Mouse (Mus musculus) naive thymus-derived CD4-positive, alpha-beta T cell, adult 5 months (primary cell): ENCODE data around the gene Ablim2. TPM values are rescaled to one million over a fixed set of nuclear protein-coding genes. Genes with fewer than 3 reads are reported as not detected.

ENCODE experiments used
- polyA plus RNA-seq: library from polyadenylated mRNA; unstranded; fragments of 100-300 nt; shearing (Covaris generic); gene quantifications from one replicate; pipeline ENCODE4 v1.2.1, GENCODE M21; 2017

Ablim2 gene
- 4.2 TPM for polyA plus RNA-seq

GRCm38 (mm10) chr5:35757639-35758001 is at the start of gene Ablim2:
TSS of gene Ablim2 (plus strand) at chr5:35757880.

GRCm38 (mm10) chr5:35739536-35740278 is 18.0 kb upstream of the Ablim2 start, which contains the start of gene Sh3tc1:
TSS of gene Sh3tc1 (minus strand) at chr5:35739987.

GRCm38 (mm10) chr5:35893093-35893804 is 135.6 kb downstream of the Ablim2 start, which contains the start of gene Afap1:
TSS of gene Afap1 (plus strand) at chr5:35893319.

Other genes starting within 250 kb of the Ablim2 start
- not detected for gene Cpz, start 232.2 kb upstream of the Ablim2 start, polyA plus RNA-seq
- 4.3 TPM for gene Trmt44, start 182.8 kb upstream of the Ablim2 start, polyA plus RNA-seq
- gene Acox3, start 174.8 kb upstream of the Ablim2 start, polyA plus RNA-seq = 23.1 TPM
- gene Htra3, start 78.1 kb upstream of the Ablim2 start, polyA plus RNA-seq = not detected
- 0.90 TPM for gene Sh3tc1, start 17.9 kb upstream of the Ablim2 start, polyA plus RNA-seq
- 11.3 TPM for gene Afap1, start 135.4 kb downstream of the Ablim2 start, polyA plus RNA-seq